Comparison of ENCODE assay signal across 8 mouse cellular contexts in genomic region chr17:33394182-33395034, GRCm38 (mm10). TPM values are rescaled to one million over a fixed set of nuclear protein-coding genes. Genes with fewer than 3 reads are reported as not detected.
DNase-seq lines count a peak whose midpoint lies in the region; ATAC-seq and TF ChIP-seq lines count a peak whose summit lies in the region.

Gene Zfp101 (minus strand): TSS chr17:33394641.

- DNase-seq in 3T3-L1 (ENCODE audit: low read depth, low spot score) = peak; percentile 99
- peak; percentile 33 to 74 for DNase-seq in adrenal gland, postnatal 4 days (ENCODE audit: low spot score in 2 of 2)
- DNase-seq in embryonic facial prominence, embryonic 14.5 days (ENCODE audit: low spot score) = peak; percentile 98
- DNase-seq in heart, adult 2 months = peak; percentile 88 to 92
- peak; percentile 93 to 96 for DNase-seq in kidney, adult 8-10 months
- peak; percentile 73 to 88 for DNase-seq in spleen, postnatal 10 days (ENCODE audit: low spot score in 2 of 2)

- H3K4me2 ChIP-seq in embryonic facial prominence, embryonic 14.5 days (ENCODE audit: low read depth, low read length) = peak within 1 kb of the TSS; percentile 73
- peak within 1 kb of the TSS; percentile 72 for H3K4me2 ChIP-seq in limb, embryonic 13.5 days (replicated peaks)
- H3K4me2 ChIP-seq in midbrain, embryonic 16.5 days (ENCODE audit: low read length) = peak within 1 kb of the TSS; percentile 69

- no peaks in the 10 kb centered on the region for H3K36me3 ChIP-seq in embryonic facial prominence, embryonic 14.5 days (ENCODE audit: control insufficient read depth, insufficient read depth, low read length)
- H3K36me3 ChIP-seq in heart, adult 2 months (ENCODE audit: control insufficient read depth, insufficient read depth, low read length) = no peaks in the 10 kb centered on the region
- H3K36me3 ChIP-seq in limb, embryonic 13.5 days = no peaks in the 10 kb centered on the region
- H3K36me3 ChIP-seq in midbrain, embryonic 16.5 days (ENCODE audit: control insufficient read depth, insufficient read depth, low read length) = no peaks in the 10 kb centered on the region

- peak within 1 kb of the TSS; percentile 84 for H3K27ac ChIP-seq in embryonic facial prominence, embryonic 14.5 days (replicated peaks; ENCODE audit: low read depth, low read length)
- H3K27ac ChIP-seq in heart, adult 2 months = peak within 1 kb of the TSS; percentile 90
- H3K27ac ChIP-seq in limb, embryonic 13.5 days = peak within 1 kb of the TSS; percentile 44; the same call in 1 of the 2 replicates
- H3K27ac ChIP-seq in midbrain, embryonic 16.5 days (ENCODE audit: low read length) = peak within 1 kb of the TSS; percentile 90

- peaks cover 6% of the 10 kb centered on the region; the same call in 1 of the 2 replicates for H3K4me1 ChIP-seq in embryonic facial prominence, embryonic 14.5 days (ENCODE audit: control insufficient read depth, insufficient read depth, low read length)
- H3K4me1 ChIP-seq in heart, adult 2 months (ENCODE audit: control insufficient read depth, insufficient read depth, low read length) = peaks cover 2% of the 10 kb centered on the region
- peaks cover 9% of the 10 kb centered on the region for H3K4me1 ChIP-seq in limb, embryonic 13.5 days
- peaks cover 13% of the 10 kb centered on the region for H3K4me1 ChIP-seq in midbrain, embryonic 16.5 days (ENCODE audit: control insufficient read depth, insufficient read depth, low read length)

- intact Hi-C loops in heart, adult 2 months (cut with DNase I) = loop anchor here (2.0 to 10.0 kb wide), 2 partner anchors 36 to 300 kb away; partner anchors contain the start of gene Zfp81

- no peak for TF ChIP-seq EP300 in heart, adult 2 months (IDR thresholded peaks at IDR 0.05; ENCODE audit: insufficient read depth, low read depth, low read length)

- H3K9me3 ChIP-seq in embryonic facial prominence, embryonic 14.5 days (ENCODE audit: control insufficient read depth, low read length) = no peaks in the 10 kb centered on the region
- H3K9me3 ChIP-seq in limb, embryonic 13.5 days = no peaks in the 10 kb centered on the region
- no peaks in the 10 kb centered on the region for H3K9me3 ChIP-seq in midbrain, embryonic 16.5 days (replicated peaks; ENCODE audit: control insufficient read depth, low read length, poor library complexity, severe bottlenecking)

- H3K79me2 ChIP-seq in heart, adult 2 months (replicated peaks; ENCODE audit: control insufficient read depth, insufficient read depth, low read length) = peaks cover 3% of the 10 kb centered on the region

- peak within 1 kb of the TSS; percentile 87 for H3K4me3 ChIP-seq in embryonic facial prominence, embryonic 14.5 days (ENCODE audit: low read depth, low read length)
- H3K4me3 ChIP-seq in heart, adult 2 months = peak within 1 kb of the TSS; percentile 56
- peak within 1 kb of the TSS; percentile 74 for H3K4me3 ChIP-seq in limb, embryonic 13.5 days
- peak within 1 kb of the TSS; percentile 87 for H3K4me3 ChIP-seq in midbrain, embryonic 16.5 days (ENCODE audit: low read depth, low read length)

- TF ChIP-seq POLR2A in heart, adult 2 months (IDR thresholded peaks at IDR 0.05; ENCODE audit: insufficient read depth, low read depth, low read length) = no peak; the same call in 1 of the 2 replicates

- H3K9ac ChIP-seq in embryonic facial prominence, embryonic 14.5 days (ENCODE audit: low read depth, low read length) = peak within 1 kb of the TSS; percentile 77
- peak within 1 kb of the TSS; percentile 74 for H3K9ac ChIP-seq in heart, adult 2 months (ENCODE audit: low read depth, low read length)
- peak within 1 kb of the TSS; percentile 74 for H3K9ac ChIP-seq in limb, embryonic 13.5 days
- H3K9ac ChIP-seq in midbrain, embryonic 16.5 days (ENCODE audit: low read depth, low read length) = peak within 1 kb of the TSS; percentile 75

- peak; percentile 99 for ATAC-seq in embryonic facial prominence, embryonic 14.5 days (ENCODE audit: low read depth)
- ATAC-seq in limb, embryonic 13.5 days (ENCODE audit: low FRiP score, low read depth) = peak; percentile 100
- peak; percentile 99 for ATAC-seq in midbrain, embryonic 16.5 days

- WGBS in embryonic facial prominence, embryonic 14.5 days = under 1% methylated on average over 32 of the region's 44 CpGs
- WGBS in heart, adult 2 months = under 1% methylated on average over 44 of the region's 44 CpGs
- WGBS in limb, embryonic 13.5 days = under 1% methylated on average over 44 of the region's 44 CpGs
- WGBS in midbrain, embryonic 16.5 days = under 1% methylated on average over 44 of the region's 44 CpGs

- no peaks in the 10 kb centered on the region for H3K27me3 ChIP-seq in embryonic facial prominence, embryonic 14.5 days (replicated peaks; ENCODE audit: control insufficient read depth, insufficient read depth, low read length)
- H3K27me3 ChIP-seq in heart, adult 2 months (ENCODE audit: control insufficient read depth, insufficient read depth, low read length) = no peaks in the 10 kb centered on the region
- H3K27me3 ChIP-seq in limb, embryonic 13.5 days = no peaks in the 10 kb centered on the region
- no peaks in the 10 kb centered on the region for H3K27me3 ChIP-seq in midbrain, embryonic 16.5 days (ENCODE audit: control insufficient read depth, insufficient read depth, low read depth, low read length)

- no peak for TF ChIP-seq CTCF in heart, adult 2 months (IDR thresholded peaks at IDR 0.05)

RNA-seq across cellular contexts. Expression of gene Zfp101, which starts in this region (rescaled TPM):
- total RNA-seq in adrenal gland, postnatal 4 days (2021) = 10 to 100 TPM; 17.0 to 18.0 TPM
- 15.1 and 17.1 TPM in 2 replicates for polyA plus RNA-seq in embryonic facial prominence, embryonic 14.5 days (2014; fragmentation: Nextera tagmentation; extraction: Ambion mirVana)
- 1 to 10 TPM; 3.7 to 4.4 TPM for total RNA-seq in heart, adult 2 months (2021)
- polyA plus RNA-seq in heart, adult 2 months (2012; rRNA removed) = 1.2 and 2.5 TPM in 2 replicates
- 25.9 and 26.0 TPM in 2 replicates for polyA plus RNA-seq in limb, embryonic 13.5 days (2015; fragmentation: Nextera tagmentation; extraction: Ambion mirVana)
- polyA plus RNA-seq in midbrain, embryonic 16.5 days (2015; fragmentation: Nextera tagmentation; extraction: Ambion mirVana) = 10.5 and 13.7 TPM in 2 replicates

Comparison
In these comparisons a context has a peak if more than half of its experiments do, and no peak if none do; other contexts are left out.
1. Peak in every context shown above with its lines: DNase-seq, ATAC-seq, H3K4me3 ChIP-seq and H3K27ac ChIP-seq.